ENCODE assay signal across 15 mouse cellular contexts in genomic region chr1:72596231-72596630, GRCm38 (mm10). TPM values are rescaled to one million over a fixed set of nuclear protein-coding genes. Genes with fewer than 3 reads are reported as not detected.
DNase-seq lines count a peak whose midpoint lies in the region.
"Had no signal": no experiment of that assay in that cellular context is flagged by ENCODE, and none has a peak within 500 bp of the region (broad histone marks: within the 10 kb centered on the region; RNA-seq: fewer than 3 reads in every experiment).

No protein-coding gene starts in this region.

- DNase-seq in adrenal gland, adult (ENCODE audit: inconsistent age in 2 of 2, low spot score in 1 of 2), result peak; percentile 83 to 90
- DNase-seq in adrenal gland, postnatal 4 days (ENCODE audit: low spot score in 2 of 2), result no peak
- DNase-seq in ovary, adult 18-20 months (ENCODE audit: low spot score), result peak; percentile 72
- no peak for DNase-seq in ovary, postnatal 14 days (ENCODE audit: low spot score)
- peak; percentile 76 for DNase-seq in adrenal gland, postnatal 14 days
- peak; percentile 57 for DNase-seq in testis, postnatal 14 days (ENCODE audit: low spot score)
- DNase-seq in layer of hippocampus, postnatal 14 days (ENCODE audit: low spot score in 2 of 2), result no peak
- DNase-seq in retina, embryonic 14.5 days (ENCODE audit: low spot score), result no peak
- DNase-seq: B cell, adult 2 months; cerebellum, adult 11 months; cerebellum, adult 8-10 months; cerebellum, postnatal 36 days; gastrocnemius, postnatal 10 days had no signal

RNA-seq across cellular contexts. Expression of gene Smarcal1, which starts 13.2 kb away (rescaled TPM):
- total RNA-seq in adrenal gland, postnatal 4 days (2021), result 10 to 100 TPM; 47.5 to 52.2 TPM
- total RNA-seq in adrenal gland, postnatal 14 days (2021), result 33.7 and 37.4 TPM in 2 replicates
- total RNA-seq in layer of hippocampus, postnatal 14 days (2021), result 10 to 100 TPM; 47.4 to 50.8 TPM

RNA-seq across cellular contexts. Expression of gene March4, which starts 59.5 kb away (rescaled TPM):
- total RNA-seq in adrenal gland, postnatal 4 days (2021), result 1 to 10 TPM; 2.3 to 3.5 TPM
- 0.78 and 1.7 TPM in 2 replicates for total RNA-seq in adrenal gland, postnatal 14 days (2021)
- 10 to 100 TPM; 28.2 to 29.7 TPM for total RNA-seq in layer of hippocampus, postnatal 14 days (2021)
- total RNA-seq: heart, adult 8-10 months; heart, postnatal 25 days had no signal

Comparison
In these comparisons a context has a peak if more than half of its experiments do, and no peak if none do; other contexts are left out.
1. DNase-seq: peak in adrenal gland, adult (2 of 2), ovary, adult 18-20 months (single experiment), adrenal gland, postnatal 14 days (single experiment) and testis, postnatal 14 days (single experiment); none in adrenal gland, postnatal 4 days (0 of 2), ovary, postnatal 14 days (single experiment), layer of hippocampus, postnatal 14 days (0 of 2) and retina, embryonic 14.5 days (single experiment).
2. RNA of gene March4, which starts 59.5 kb away (total RNA-seq): 28.2 to 29.7 TPM in layer of hippocampus, postnatal 14 days; 2.3 to 3.5 TPM in adrenal gland, postnatal 4 days and 0.78 to 1.7 TPM in adrenal gland, postnatal 14 days; every median in the first group is over 4 times any median in the second.